Mouse (Mus musculus): Measurements from ENCODE around the gene Cltrn.

The Cltrn gene

GRCm38 (mm10) chrX:164135304-164135818 is 46.7 kb downstream of the Cltrn start:
- ATAC-seq (ENCODE audit: low TSS enrichment), result no peak

GRCm38 (mm10) chrX:164139032-164139431 is 50.4 kb downstream of the Cltrn start, which contains the start of gene Ace2:
Gene Ace2 (plus strand): TSS chrX:164139332.
- ATAC-seq (ENCODE audit: low TSS enrichment), result no peak

GRCm38 (mm10) chrX:164145463-164146250 is 57.0 kb downstream of the Cltrn start:
- ATAC-seq (ENCODE audit: low TSS enrichment), result no peak

GRCm38 (mm10) chrX:164152703-164153102 is 64.1 kb downstream of the Cltrn start:
- no peak for ATAC-seq (ENCODE audit: low TSS enrichment)

- no peak for ATAC-seq (ENCODE audit: low TSS enrichment)
Measured at GRCm38 (mm10) chrX:164153606-164154005, 65.0 kb downstream of the Cltrn start.

- ATAC-seq (ENCODE audit: low TSS enrichment), result no peak
Measured at GRCm38 (mm10) chrX:164154594-164154993, 66.0 kb downstream of the Cltrn start.

- ATAC-seq (ENCODE audit: low TSS enrichment), result no peak
Measured at GRCm38 (mm10) chrX:164164681-164165080, 76.1 kb downstream of the Cltrn start.
